Mouse (Mus musculus) ES-E14 (cell line): ENCODE results near the gene Selenoo.

Source experiments
- CHD2 ChIP-seq: IDR thresholded peaks from 2 replicates; pipeline ENCODE4 v1.6.1; 2014; ENCODE audit warnings: mild to moderate bottlenecking, low read depth, low read length, inconsistent platforms
- ZC3H11A ChIP-seq: IDR thresholded peaks from 2 replicates; pipeline ENCODE4 v1.6.1; 2012; ENCODE audit warnings: low read depth, mild to moderate bottlenecking, inconsistent platforms, low read length, borderline replicate concordance
- ZNF384 ChIP-seq: IDR thresholded peaks from 2 replicates; pipeline ENCODE4 v1.6.1; 2012; ENCODE audit warnings: low read depth, low read length, inconsistent platforms

DNA sequence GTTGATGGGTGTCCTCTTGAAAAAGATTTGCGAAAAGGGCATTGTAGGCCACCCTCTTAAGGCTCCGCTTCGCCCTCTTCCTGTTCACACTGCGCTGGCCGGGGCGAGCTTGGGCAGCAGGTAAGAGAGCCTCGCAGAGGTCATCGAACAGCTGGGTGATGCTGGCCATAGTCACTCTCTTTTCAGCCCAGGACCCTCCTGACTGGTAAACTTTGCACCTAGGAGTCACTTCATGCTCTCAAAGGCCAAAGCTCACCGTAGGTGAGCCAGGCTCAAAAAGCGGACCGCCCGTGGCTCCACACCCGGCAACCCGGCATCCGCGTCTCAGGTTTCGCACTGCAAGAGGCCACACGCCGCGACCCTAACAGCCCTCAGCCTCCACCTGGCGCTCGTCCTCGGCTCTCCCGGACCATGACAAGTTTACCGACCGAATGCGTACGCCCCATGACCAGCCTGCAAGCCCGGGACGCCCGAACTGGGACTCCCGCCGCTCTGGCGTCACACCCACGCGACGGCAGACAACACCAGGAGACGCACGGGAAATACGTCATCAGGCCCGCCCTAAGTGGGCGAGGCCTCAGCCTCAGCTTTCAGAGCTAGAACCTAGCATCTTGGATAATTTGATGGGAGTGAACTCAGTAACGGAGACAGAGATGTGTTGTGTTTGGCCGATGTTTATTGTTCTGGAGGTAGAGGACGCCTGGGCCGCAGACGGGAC is 33.9 kb downstream of the Selenoo start, which contains the start of gene Tubgcp6:
- TF ChIP-seq ZC3H11A (no peak), CHD2 (no peak), ZNF384 (no peak)
